Mouse (Mus musculus): ENCODE data around the gene Atp6v0c. TPM values are rescaled to one million over a fixed set of nuclear protein-coding genes. Genes with fewer than 3 reads are reported as not detected.
"Not testable (repeated sequence)": the region's sequence is repeated elsewhere in the genome, so short reads cannot be mapped to it uniquely, and the experiment has no call there.

Atp6v0c gene
- polyA plus RNA-seq, 1 experiment from 2014 or later = 467 TPM

DNA sequence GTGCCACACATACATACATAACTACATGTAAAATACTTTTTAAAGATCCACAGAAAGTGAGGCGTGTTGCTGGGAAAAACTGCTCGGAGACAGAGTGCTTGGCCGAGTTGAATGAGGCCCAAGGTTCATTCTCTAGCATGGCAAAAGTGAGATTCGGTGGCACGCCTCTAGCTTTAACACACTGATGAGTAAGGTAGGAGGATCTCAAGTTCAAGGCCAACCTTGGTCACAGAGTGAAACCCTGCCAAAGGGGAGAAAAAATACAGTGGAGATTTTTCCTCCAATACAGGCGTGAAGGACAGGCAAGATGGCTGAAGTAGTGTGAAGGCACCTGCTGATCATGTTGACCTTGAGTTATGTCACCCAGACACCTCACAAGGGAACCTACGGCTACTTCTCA lies 20.1 kb downstream of the Atp6v0c start:
- Histone ChIP-seq H3K27ac (replicated peaks) (no peak overlapping the region), H3K36me3 (no peaks in the 10 kb centered on the region), H3K27me3 (ENCODE audit: low read depth, poor library complexity, severe bottlenecking) (no peaks in the 10 kb centered on the region), H3K4me1 (peaks cover 15% of the 10 kb centered on the region), H3K9me3 (replicated peaks) (no peaks in the 10 kb centered on the region), H3K4me3 (no peak overlapping the region)
- no peak for DNase-seq (ENCODE audit: low spot score)
- 86% methylated on average over 7 of the region's 7 CpGs for WGBS

DNA sequence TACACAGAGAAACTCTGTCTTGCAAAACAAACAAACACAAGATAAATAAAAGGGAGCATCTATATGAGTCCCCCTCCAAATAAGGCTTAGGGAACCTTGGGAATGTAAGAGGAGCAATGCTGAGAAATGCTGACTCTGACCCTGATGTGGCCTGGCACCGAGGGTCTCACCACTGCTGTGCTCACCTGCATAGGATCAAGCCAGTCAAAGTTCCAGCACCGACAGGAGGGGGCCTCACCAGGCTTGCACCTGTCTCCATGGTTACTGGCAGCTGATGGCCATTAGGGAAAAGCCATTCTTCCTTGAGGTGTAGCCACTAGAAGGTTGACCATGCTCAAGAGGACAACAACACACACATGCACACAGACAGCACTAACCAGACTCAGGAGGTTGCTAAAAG lies 26.6 kb downstream of the Atp6v0c start:
- Histone ChIP-seq H3K27ac (replicated peaks) (no peak overlapping the region), H3K4me3 (no peak overlapping the region), H3K4me1 (peaks cover 25% of the 10 kb centered on the region), H3K27me3 (ENCODE audit: low read depth, poor library complexity, severe bottlenecking) (no peaks in the 10 kb centered on the region), H3K36me3 (no peaks in the 10 kb centered on the region), H3K9me3 (replicated peaks) (no peaks in the 10 kb centered on the region)
- 56% methylated on average over 2 of the region's 2 CpGs for WGBS
- no peak for DNase-seq (ENCODE audit: low spot score)

DNA sequence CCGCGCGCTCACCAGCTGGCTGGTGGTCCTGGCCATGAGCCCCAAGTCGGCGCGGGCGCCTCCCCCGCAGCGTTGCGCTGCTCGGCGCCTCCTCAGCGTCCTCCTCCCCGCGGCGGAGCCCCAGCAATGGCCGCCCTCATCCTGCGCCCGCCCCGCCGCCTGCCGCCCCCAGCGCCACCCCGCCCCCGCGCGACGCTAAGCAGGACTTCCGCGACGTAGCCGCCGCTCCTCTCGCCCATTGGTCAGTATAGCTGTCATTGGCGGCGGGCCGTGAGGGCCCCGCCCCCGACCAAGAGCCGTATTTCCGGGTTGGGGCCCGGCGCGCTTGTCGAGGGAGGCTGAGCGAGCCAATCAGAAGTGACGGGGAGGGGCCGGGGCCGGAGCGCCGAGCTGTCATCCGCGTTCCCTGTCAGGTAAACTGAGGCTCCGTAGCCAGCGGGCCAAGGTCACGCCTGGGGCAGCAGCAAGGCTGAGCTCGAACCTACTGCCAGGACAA lies 28.0 kb downstream of the Atp6v0c start:
- Histone ChIP-seq H3K36me3 (no peaks in the 10 kb centered on the region), H3K27ac (replicated peaks) (peak overlapping the region; percentile 94), H3K9me3 (replicated peaks) (no peaks in the 10 kb centered on the region), H3K4me3 (peak overlapping the region; percentile 100), H3K4me1 (peaks cover 25% of the 10 kb centered on the region), H3K27me3 (ENCODE audit: low read depth, poor library complexity, severe bottlenecking) (no peaks in the 10 kb centered on the region)
- under 1% methylated on average over 57 of the region's 57 CpGs for WGBS
- DNase-seq (ENCODE audit: low spot score) = peak; percentile 97

DNA sequence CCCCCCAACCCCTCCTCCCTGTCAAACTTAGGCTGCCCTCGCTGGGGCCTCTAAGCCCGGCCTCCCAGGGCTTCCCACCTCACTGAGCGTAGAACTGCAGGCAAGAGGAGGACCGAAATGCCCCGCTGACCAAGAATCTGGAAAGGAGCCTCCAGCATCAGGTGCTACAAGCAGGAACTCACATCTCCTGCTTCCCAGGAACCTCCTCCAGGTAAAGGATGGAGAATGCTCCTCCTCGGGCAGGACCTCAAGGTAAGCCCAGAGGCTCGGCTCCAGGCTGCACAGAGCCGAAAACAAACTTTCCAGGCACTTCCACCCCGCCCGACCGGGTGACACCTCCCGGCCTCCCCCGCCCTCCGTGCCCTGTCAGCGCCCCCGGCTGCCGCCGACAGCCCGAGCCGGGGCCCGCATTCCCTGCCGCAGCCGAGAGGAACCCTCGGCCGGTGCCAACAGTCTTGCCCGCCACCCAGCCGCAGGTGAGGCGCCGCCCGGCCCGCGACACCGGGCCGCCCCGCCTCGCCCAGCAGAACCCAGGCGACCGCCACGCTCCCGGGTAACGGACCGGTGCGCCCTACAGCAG lies 28.6 kb downstream of the Atp6v0c start:
- Histone ChIP-seq H3K27me3 (ENCODE audit: low read depth, poor library complexity, severe bottlenecking) (no peaks in the 10 kb centered on the region), H3K27ac (replicated peaks) (peak overlapping the region; percentile 94), H3K4me3 (peak overlapping the region; percentile 100), H3K9me3 (replicated peaks) (no peaks in the 10 kb centered on the region), H3K36me3 (no peaks in the 10 kb centered on the region), H3K4me1 (peaks cover 25% of the 10 kb centered on the region)
- WGBS = under 1% methylated on average over 43 of the region's 43 CpGs
- no peak for DNase-seq (ENCODE audit: low spot score)

DNA sequence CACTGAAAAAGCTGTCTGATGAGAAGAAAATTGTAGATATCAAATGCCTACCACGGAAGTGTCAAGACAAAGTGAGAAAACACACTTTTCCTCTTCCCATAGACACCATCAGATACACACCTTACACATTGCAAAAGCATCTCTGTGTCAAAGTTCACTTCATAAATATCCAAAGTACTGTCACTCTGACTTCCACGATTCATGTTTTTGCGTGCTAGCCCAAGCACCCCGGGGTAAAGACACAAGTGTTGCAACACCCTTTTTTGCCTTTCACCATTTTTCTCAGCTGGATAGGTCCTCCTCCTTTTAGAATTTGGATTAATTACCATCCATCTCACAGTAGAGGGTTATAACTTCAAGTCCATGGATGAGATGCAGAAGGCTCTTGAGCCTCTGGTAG lies 29.5 kb downstream of the Atp6v0c start:
- no peaks in the 10 kb centered on the region for H3K36me3 ChIP-seq
- no peak overlapping the region for H3K27ac ChIP-seq (replicated peaks)
- H3K27me3 ChIP-seq (ENCODE audit: low read depth, poor library complexity, severe bottlenecking) = no peaks in the 10 kb centered on the region
- peak overlapping the region; percentile 100 for H3K4me3 ChIP-seq
- no peak for DNase-seq (ENCODE audit: low spot score)
- H3K9me3 ChIP-seq (replicated peaks) = no peaks in the 10 kb centered on the region
- H3K4me1 ChIP-seq = peaks cover 25% of the 10 kb centered on the region
- WGBS = 93% methylated on average over 4 of the region's 4 CpGs

DNA sequence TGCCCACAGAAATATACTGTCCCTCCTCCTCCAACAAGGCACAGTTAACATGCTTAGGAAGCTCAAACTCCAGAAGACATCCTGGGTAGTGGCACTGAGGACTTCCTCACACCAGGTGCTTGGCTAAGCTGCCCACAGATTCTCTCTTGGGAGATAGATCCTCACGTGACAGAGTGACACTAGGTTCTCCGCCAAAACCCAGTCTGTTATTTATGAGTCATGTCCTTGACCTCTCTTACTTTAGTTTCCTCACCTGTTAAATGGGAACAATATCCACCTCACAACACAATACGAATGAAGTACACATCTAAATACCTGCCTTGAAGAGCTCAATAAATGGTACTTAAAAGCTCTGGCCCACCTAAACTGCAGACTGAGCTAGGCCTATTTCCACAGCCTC lies 30.2 kb downstream of the Atp6v0c start:
- Histone ChIP-seq H3K27me3 (ENCODE audit: low read depth, poor library complexity, severe bottlenecking) (no peaks in the 10 kb centered on the region), H3K9me3 (replicated peaks) (no peaks in the 10 kb centered on the region), H3K27ac (replicated peaks) (no peak overlapping the region), H3K4me1 (peaks cover 25% of the 10 kb centered on the region), H3K36me3 (no peaks in the 10 kb centered on the region), H3K4me3 (no peak overlapping the region)
- no peak for DNase-seq (ENCODE audit: low spot score)
- WGBS = 90% methylated on average over 3 of the region's 3 CpGs

DNA sequence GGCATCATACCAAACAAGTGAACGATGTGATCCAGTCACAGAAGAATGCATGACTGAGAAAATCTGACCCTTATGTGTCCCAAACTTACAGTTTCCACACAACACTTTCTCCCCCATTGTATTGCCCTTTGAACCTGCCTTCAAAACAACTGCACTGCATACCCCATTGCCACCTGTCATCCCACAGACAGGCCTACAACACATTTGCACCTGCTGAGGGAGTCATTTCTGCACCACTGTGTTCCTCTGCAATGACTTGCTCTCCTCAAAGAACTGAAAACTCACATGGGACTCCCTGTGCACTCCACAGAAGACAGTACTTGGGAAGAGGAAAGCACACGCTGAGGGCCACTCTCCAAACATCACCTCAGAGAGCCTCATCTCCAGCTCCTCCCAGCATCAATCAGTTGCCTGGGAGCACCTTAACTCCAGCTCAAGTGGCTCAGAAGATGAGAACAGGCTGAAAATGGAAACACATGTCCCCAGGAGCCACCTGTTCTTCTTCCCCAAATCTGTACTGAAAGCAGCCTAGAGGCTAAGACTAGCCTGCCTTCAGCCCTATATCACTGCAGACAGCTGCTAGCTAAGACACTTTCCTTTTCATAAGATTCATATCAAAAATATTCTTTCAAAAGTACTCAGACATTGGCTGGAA lies 32.1 kb downstream of the Atp6v0c start:
- no peaks in the 10 kb centered on the region for H3K36me3 ChIP-seq
- no peak overlapping the region for H3K27ac ChIP-seq (replicated peaks)
- DNase-seq (ENCODE audit: low spot score) = no peak
- H3K4me3 ChIP-seq = no peak overlapping the region
- H3K27me3 ChIP-seq (ENCODE audit: low read depth, poor library complexity, severe bottlenecking) = no peaks in the 10 kb centered on the region
- no peaks in the 10 kb centered on the region for H3K9me3 ChIP-seq (replicated peaks)
- 95% methylated on average over 2 of the region's 2 CpGs for WGBS
- peaks cover 24% of the 10 kb centered on the region for H3K4me1 ChIP-seq

DNA sequence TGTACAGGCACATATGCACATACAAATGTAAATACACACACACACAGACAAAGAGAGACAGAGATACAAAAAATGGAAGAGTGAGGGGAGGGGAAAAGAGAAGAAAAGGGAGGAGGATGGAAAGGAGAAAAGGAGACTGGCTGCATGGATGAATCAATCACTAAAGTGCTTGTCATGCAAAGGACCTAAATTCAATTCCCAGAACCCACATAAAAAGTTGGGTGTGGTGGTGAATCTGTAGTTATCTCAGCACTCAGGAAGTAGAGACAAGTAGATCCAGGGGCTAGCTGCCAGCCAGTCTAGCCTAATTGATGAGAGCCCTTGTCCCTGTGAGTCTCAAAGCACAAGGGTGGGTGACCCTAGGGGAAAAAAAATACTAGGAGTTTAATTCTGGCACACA lies 35.4 kb downstream of the Atp6v0c start:
- DNase-seq (ENCODE audit: low spot score) = no peak

DNA sequence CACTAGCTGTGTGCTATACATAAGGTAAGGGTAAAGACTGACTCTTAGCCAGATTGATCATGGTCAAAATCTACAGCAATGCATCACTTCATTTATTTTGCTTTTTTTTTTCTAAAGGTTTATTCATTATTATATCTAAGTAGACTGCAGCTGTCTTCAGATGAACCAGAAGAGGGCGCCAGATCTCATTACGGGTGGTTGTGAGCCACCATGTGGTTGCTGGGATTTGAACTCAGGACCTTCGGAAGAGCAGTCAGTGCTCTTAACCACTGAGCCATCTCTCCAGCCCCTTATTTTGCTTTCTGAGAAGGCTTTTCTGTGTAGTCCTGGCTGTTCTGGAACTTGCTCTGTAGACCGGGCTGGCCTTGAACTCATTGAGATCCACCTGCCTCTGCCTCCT lies 36.6 kb downstream of the Atp6v0c start:
- H3K4me1 ChIP-seq; H3K36me3 ChIP-seq; H3K9me3 ChIP-seq (replicated peaks); H3K4me3 ChIP-seq; H3K27ac ChIP-seq (replicated peaks); H3K27me3 ChIP-seq (ENCODE audit: low read depth, poor library complexity, severe bottlenecking); DNase-seq (ENCODE audit: low spot score): not testable (repeated sequence)
- 89% methylated on average over 4 of the region's 4 CpGs for WGBS

More for the DNA sequence above, 35.4 kb downstream of the Atp6v0c start:
- Histone ChIP-seq H3K27ac (replicated peaks) (no peak overlapping the region), H3K27me3 (ENCODE audit: low read depth, poor library complexity, severe bottlenecking) (no peaks in the 10 kb centered on the region), H3K4me1 (no peaks in the 10 kb centered on the region), H3K36me3 (no peaks in the 10 kb centered on the region), H3K9me3 (replicated peaks) (no peaks in the 10 kb centered on the region), H3K4me3 (no peak overlapping the region)

DNA sequence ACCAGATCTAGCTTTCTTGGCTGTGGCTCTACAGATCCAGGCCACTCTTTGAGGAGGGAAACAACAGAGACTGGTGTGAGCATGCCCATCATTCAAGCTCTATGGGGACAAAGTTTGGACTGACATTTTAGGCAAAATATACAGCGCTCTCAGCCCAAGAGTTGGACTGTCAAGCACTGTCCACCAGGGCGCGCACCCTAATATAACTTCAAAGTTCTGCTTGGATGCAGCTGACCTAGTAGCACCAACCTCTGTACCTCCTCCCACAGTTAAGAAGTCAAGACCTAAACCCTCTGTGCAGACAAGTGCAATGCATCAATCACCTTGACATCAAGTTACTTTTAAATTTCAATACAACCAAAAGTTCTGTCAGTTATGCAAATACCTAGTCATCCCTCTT lies 37.9 kb downstream of the Atp6v0c start:
- no peaks in the 10 kb centered on the region for H3K9me3 ChIP-seq (replicated peaks)
- 91% methylated on average over 3 of the region's 3 CpGs for WGBS
- no peak for DNase-seq (ENCODE audit: low spot score)

DNA sequence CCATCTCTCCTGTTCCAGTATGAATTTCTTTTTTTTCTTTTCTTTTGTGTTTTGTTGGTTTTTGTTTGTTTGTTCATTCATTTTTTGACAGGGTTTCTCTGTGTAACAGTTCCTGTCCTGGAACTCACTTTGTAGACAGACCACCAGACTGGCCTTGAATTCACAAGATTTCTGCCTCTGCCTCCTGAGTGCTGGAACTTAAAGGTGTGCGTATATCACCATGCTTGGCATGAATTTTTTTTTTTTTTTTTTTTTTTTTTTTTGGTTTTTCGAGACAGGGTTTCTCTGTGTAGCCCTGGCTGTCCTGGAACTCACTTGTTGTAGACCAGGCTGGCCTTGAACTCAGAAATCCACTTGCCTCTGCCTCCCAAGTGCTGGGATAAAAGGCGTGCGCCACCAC lies 40.3 kb downstream of the Atp6v0c start:
- DNase-seq (ENCODE audit: low spot score); H3K4me1 ChIP-seq; H3K4me3 ChIP-seq; H3K36me3 ChIP-seq; H3K27ac ChIP-seq (replicated peaks); H3K9me3 ChIP-seq (replicated peaks); H3K27me3 ChIP-seq (ENCODE audit: low read depth, poor library complexity, severe bottlenecking): not testable (repeated sequence)
- 88% methylated on average over 4 of the region's 4 CpGs for WGBS

More for the DNA sequence above, 37.9 kb downstream of the Atp6v0c start:
- Histone ChIP-seq H3K27me3 (ENCODE audit: low read depth, poor library complexity, severe bottlenecking) (no peaks in the 10 kb centered on the region), H3K4me3 (no peak overlapping the region), H3K36me3 (no peaks in the 10 kb centered on the region), H3K4me1 (no peaks in the 10 kb centered on the region), H3K27ac (replicated peaks) (no peak overlapping the region)

DNA sequence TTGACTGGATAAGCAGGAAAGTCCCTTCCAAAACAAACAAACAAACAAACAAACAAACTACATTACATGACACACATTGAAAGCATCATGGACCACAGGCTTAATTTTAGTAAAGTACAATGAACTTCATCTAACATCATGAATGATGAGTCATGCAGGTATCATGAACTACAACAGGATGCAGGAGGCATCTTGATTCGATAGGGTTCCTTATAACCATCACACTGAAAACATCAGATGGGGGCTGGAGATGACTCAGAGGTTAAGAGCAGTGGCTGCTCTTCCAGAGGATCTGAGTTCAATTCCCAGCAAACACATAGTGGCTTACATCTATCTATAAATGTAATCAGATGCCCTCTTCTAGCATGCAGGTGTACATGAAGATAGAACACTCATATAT lies 41.9 kb downstream of the Atp6v0c start:
- 81% methylated on average over 1 of the region's 1 CpGs for WGBS
- H3K36me3 ChIP-seq = no peaks in the 10 kb centered on the region
- H3K9me3 ChIP-seq (replicated peaks) = no peaks in the 10 kb centered on the region
- H3K4me3 ChIP-seq = no peak overlapping the region
- H3K27me3 ChIP-seq (ENCODE audit: low read depth, poor library complexity, severe bottlenecking) = no peaks in the 10 kb centered on the region
- no peaks in the 10 kb centered on the region for H3K4me1 ChIP-seq
- DNase-seq (ENCODE audit: low spot score) = no peak
- no peak overlapping the region for H3K27ac ChIP-seq (replicated peaks)

DNA sequence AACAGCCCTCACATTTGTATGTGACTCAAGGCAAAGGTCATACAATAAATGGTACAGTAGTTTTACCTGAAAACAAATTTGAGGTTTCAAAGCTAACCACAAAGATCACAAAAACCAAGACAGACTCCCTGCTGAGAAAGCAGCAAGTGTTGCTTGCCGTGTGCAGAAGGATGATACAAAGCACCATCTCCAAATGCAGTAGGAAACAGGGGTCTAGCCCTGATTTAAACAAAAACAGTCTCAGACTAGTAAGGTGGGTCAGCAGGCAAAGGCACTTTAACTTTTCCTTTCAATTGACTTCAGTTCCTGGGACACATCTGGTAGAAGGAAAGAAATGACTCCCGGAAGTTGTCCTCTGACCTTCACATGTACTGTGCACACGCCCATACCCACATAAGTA lies 42.7 kb downstream of the Atp6v0c start:
- no peak for DNase-seq (ENCODE audit: low spot score)
- 78% methylated on average over 3 of the region's 3 CpGs for WGBS
- Histone ChIP-seq H3K4me1 (no peaks in the 10 kb centered on the region), H3K27ac (replicated peaks) (no peak overlapping the region), H3K9me3 (replicated peaks) (no peaks in the 10 kb centered on the region), H3K36me3 (0 out of 2 replicates have a peak, but pooled peaks cover 1% of the 10 kb centered on the region), H3K27me3 (ENCODE audit: low read depth, poor library complexity, severe bottlenecking) (no peaks in the 10 kb centered on the region), H3K4me3 (no peak overlapping the region)

Measured in midbrain, embryonic 10.5 days (tissue).